Mouse (Mus musculus): ENCODE results near the gene Carf.

- TF ChIP-seq CTCF (IDR thresholded peaks at IDR 0.05; ENCODE audit: control insufficient read depth, insufficient read depth, insufficient read length), result no peak
- no peak for TF ChIP-seq MYOG (IDR thresholded peaks at IDR 0.05; ENCODE audit: control insufficient read depth, extremely low read depth, insufficient read length)
- no peak for TF ChIP-seq MAX (IDR thresholded peaks at IDR 0.05)
Observed at GRCm38 (mm10) chr1:60196813-60197212, 98.8 kb downstream of the Carf start.

All from C2C12 (cell line).